10 mouse cellular contexts compared by ENCODE assay signal in the genomic region with DNA sequence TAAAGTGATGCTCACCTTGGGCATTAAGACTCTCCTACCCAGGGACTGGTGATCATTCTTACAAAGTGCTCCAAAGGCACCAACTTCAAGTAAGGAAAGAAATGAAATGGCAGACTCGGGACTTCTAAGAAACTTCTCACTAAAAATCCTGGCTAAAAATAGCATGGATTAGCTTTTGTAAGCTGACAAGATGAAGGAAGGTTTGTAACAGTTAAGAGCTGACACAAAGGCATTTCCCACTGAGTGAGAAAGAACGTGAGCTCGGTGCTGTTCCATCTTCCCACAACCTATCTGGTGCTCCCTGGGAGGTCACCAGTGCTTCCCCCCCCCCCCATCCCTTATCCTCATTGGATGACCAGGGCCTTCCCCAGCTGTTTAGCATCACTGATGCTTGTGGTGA. TPM values are rescaled to one million over a fixed set of nuclear protein-coding genes. Genes with fewer than 3 reads are reported as not detected.
DNase-seq lines count a peak whose midpoint lies in the region; ATAC-seq and TF ChIP-seq lines count a peak whose summit lies in the region.
"Had no signal": no experiment of that assay in that cellular context is flagged by ENCODE, and none has a peak within 500 bp of the region (broad histone marks: within the 10 kb centered on the region; RNA-seq: fewer than 3 reads in every experiment).

No protein-coding gene starts in this region.

- peak overlapping the region; percentile 27 for H3K4me2 ChIP-seq in heart, embryonic 12.5 days
- H3K4me2 ChIP-seq in neural tube, embryonic 13.5 days: no peak overlapping the region
- no peak overlapping the region for H3K4me2 ChIP-seq in limb, embryonic 14.5 days (replicated peaks; ENCODE audit: low read depth, low read length, severe bottlenecking)
- H3K4me2 ChIP-seq: liver, embryonic 12.5 days had no signal

- H3K27me3 ChIP-seq in heart, embryonic 12.5 days (replicated peaks): no peaks in the 10 kb centered on the region
- H3K27me3 ChIP-seq in neural tube, embryonic 13.5 days: no peaks in the 10 kb centered on the region
- no peaks in the 10 kb centered on the region for H3K27me3 ChIP-seq in limb, embryonic 14.5 days (ENCODE audit: control insufficient read depth, insufficient read depth, low read length)
- H3K27me3 ChIP-seq: liver, embryonic 12.5 days had no signal

- peaks cover 52% of the 10 kb centered on the region for H3K4me1 ChIP-seq in heart, embryonic 12.5 days (replicated peaks)
- H3K4me1 ChIP-seq in neural tube, embryonic 13.5 days (replicated peaks): peaks cover 19% of the 10 kb centered on the region
- H3K4me1 ChIP-seq in limb, embryonic 14.5 days (ENCODE audit: control insufficient read depth, insufficient read depth, low read length): peaks cover 16% of the 10 kb centered on the region
- H3K4me1 ChIP-seq: liver, embryonic 12.5 days had no signal

- ATAC-seq in heart, embryonic 12.5 days (ENCODE audit: insufficient number of reproducible peaks, low FRiP score): no peak
- ATAC-seq in neural tube, embryonic 13.5 days (ENCODE audit: low read depth): no peak
- no peak for ATAC-seq in limb, embryonic 14.5 days (ENCODE audit: low FRiP score, low read depth)
- ATAC-seq: liver, embryonic 12.5 days had no signal

- peaks cover 73% of the 10 kb centered on the region for H3K36me3 ChIP-seq in heart, embryonic 12.5 days
- peaks cover 55% of the 10 kb centered on the region for H3K36me3 ChIP-seq in neural tube, embryonic 13.5 days
- peaks cover 59% of the 10 kb centered on the region for H3K36me3 ChIP-seq in limb, embryonic 14.5 days (ENCODE audit: control insufficient read depth, insufficient read depth, low read length)

- WGBS in heart, embryonic 12.5 days: 17% methylated on average over 3 of the region's 3 CpGs
- 6% methylated on average over 3 of the region's 3 CpGs for WGBS in neural tube, embryonic 13.5 days
- WGBS in limb, embryonic 14.5 days: 31% methylated on average over 3 of the region's 3 CpGs

- H3K4me3 ChIP-seq in heart, embryonic 12.5 days: no peak overlapping the region
- H3K4me3 ChIP-seq in neural tube, embryonic 13.5 days: no peak overlapping the region
- H3K4me3 ChIP-seq in limb, embryonic 14.5 days (replicated peaks; ENCODE audit: low read length): no peak overlapping the region
- H3K4me3 ChIP-seq: liver, embryonic 12.5 days had no signal

- TF ChIP-seq POLR2A in limb, embryonic 14.5 days (IDR thresholded peaks at IDR 0.05; ENCODE audit: borderline replicate concordance, extremely low read depth, insufficient read depth, insufficient read length): no peak

- H3K9me3 ChIP-seq in heart, embryonic 12.5 days (replicated peaks): no peaks in the 10 kb centered on the region
- H3K9me3 ChIP-seq in neural tube, embryonic 13.5 days: no peaks in the 10 kb centered on the region
- H3K9me3 ChIP-seq in limb, embryonic 14.5 days (ENCODE audit: control insufficient read depth, low read length): no peaks in the 10 kb centered on the region
- H3K9me3 ChIP-seq: liver, embryonic 12.5 days had no signal

- no peak for DNase-seq in heart, postnatal 4 days
- no peak for DNase-seq in neural tube, embryonic 10.5 days (ENCODE audit: extremely low spot score, low spot score)
- DNase-seq in limb, embryonic 14.5 days (ENCODE audit: low spot score): no peak
- DNase-seq in gastrocnemius, postnatal 4 days (ENCODE audit: low spot score in 2 of 2): no peak
- no peak for DNase-seq in adrenal gland, adult 8-10 months
- DNase-seq in B cell, adult 2 months: no peak
- DNase-seq: cerebellum, adult 18-20 months had no signal

- peak overlapping the region; percentile 59 for H3K9ac ChIP-seq in heart, embryonic 12.5 days
- H3K9ac ChIP-seq in neural tube, embryonic 13.5 days: peak overlapping the region; percentile 38; the same call in 1 of the 2 replicates
- no peak overlapping the region for H3K9ac ChIP-seq in limb, embryonic 14.5 days (ENCODE audit: low read depth, low read length, severe bottlenecking)
- H3K9ac ChIP-seq: liver, embryonic 12.5 days had no signal

- H3K27ac ChIP-seq in heart, embryonic 12.5 days (ENCODE audit: poor library complexity, severe bottlenecking): peak overlapping the region; percentile 88
- H3K27ac ChIP-seq in neural tube, embryonic 13.5 days (replicated peaks): no peak overlapping the region
- H3K27ac ChIP-seq in limb, embryonic 14.5 days (replicated peaks; ENCODE audit: low read depth, low read length): peak overlapping the region; percentile 70; the same call in 1 of the 2 replicates
- H3K27ac ChIP-seq: liver, embryonic 12.5 days had no signal

RNA-seq across cellular contexts. Expression of a gene that starts 57.1 kb away (rescaled TPM):
- polyA plus RNA-seq in heart, embryonic 12.5 days (2016; fragmentation: Nextera tagmentation; extraction: Ambion mirVana): 16.7 and 16.9 TPM in 2 replicates
- total RNA-seq in heart, postnatal 4 days (2021): 10 to 100 TPM; 19.5 to 20.3 TPM
- polyA plus RNA-seq in neural tube, embryonic 13.5 days (2015; fragmentation: Nextera tagmentation; extraction: Ambion mirVana): 17.3 and 18.6 TPM in 2 replicates
- 18.6 and 24.4 TPM in 2 replicates for polyA plus RNA-seq in limb, embryonic 14.5 days (2012; rRNA removed)
- 26.4 and 29.9 TPM in 2 replicates for polyA plus RNA-seq in limb, embryonic 14.5 days (2014; fragmentation: Nextera tagmentation; extraction: Ambion mirVana)
- total RNA-seq in gastrocnemius, postnatal 4 days (2021): 10 to 100 TPM; 28.7 to 32.1 TPM
- total RNA-seq in adrenal gland, adult 8-10 months (2022): 10 to 100 TPM; 27.2 to 44.9 (median 35.5) TPM
